Mouse (Mus musculus): ENCODE results near the gene Ifitm2.
A peak's percentile ranks its signal among the peaks of the same experiment; 100 is the strongest.

Gene Ifitm2

GRCm38 (mm10) chr7:140908181-140908580 is 47.6 kb downstream of the Ifitm2 start:
- DNase-seq (ENCODE audit: low read depth in 1 of 2, low spot score in 2 of 2): peak in 1 of 2 experiments; percentile 14

GRCm38 (mm10) chr7:140907697-140908096 is 48.1 kb downstream of the Ifitm2 start:
- DNase-seq (ENCODE audit: low read depth in 1 of 2, low spot score in 2 of 2): no peak

- no peak for DNase-seq (ENCODE audit: low read depth in 1 of 2, low spot score in 2 of 2)
Observed at GRCm38 (mm10) chr7:140907131-140907530, 48.7 kb downstream of the Ifitm2 start.

GRCm38 (mm10) chr7:140905642-140906081 is 50.1 kb downstream of the Ifitm2 start:
- no peak for DNase-seq (ENCODE audit: low read depth in 1 of 2, low spot score in 2 of 2)

Measured in monocyte, adult 2 months (primary cell).